8 mouse cellular contexts compared by ENCODE assay signal in genomic region chr16:96468698-96469097, GRCm38 (mm10). TPM values are rescaled to one million over a fixed set of nuclear protein-coding genes. Genes with fewer than 3 reads are reported as not detected.
DNase-seq lines count a peak whose midpoint lies in the region; ATAC-seq and TF ChIP-seq lines count a peak whose summit lies in the region.

No protein-coding gene starts in this region.

- no peaks in the 10 kb centered on the region for H3K27me3 ChIP-seq in embryonic facial prominence, embryonic 14.5 days (replicated peaks; ENCODE audit: control insufficient read depth, insufficient read depth, low read length)
- no peaks in the 10 kb centered on the region; the same call in 1 of the 2 replicates for H3K27me3 ChIP-seq in embryonic facial prominence, embryonic 10.5 days (replicated peaks; ENCODE audit: low read depth, poor library complexity, severe bottlenecking)
- no peaks in the 10 kb centered on the region for H3K27me3 ChIP-seq in heart, postnatal 0 days (ENCODE audit: control insufficient read depth, insufficient read depth, low read length)
- H3K27me3 ChIP-seq in neural tube, embryonic 14.5 days (ENCODE audit: control insufficient read depth, insufficient read depth, low read length) = no peaks in the 10 kb centered on the region

- TF ChIP-seq CTCF in heart, postnatal 0 days (IDR thresholded peaks at IDR 0.05; ENCODE audit: low read depth) = no peak

- H3K4me1 ChIP-seq in embryonic facial prominence, embryonic 14.5 days (ENCODE audit: control insufficient read depth, insufficient read depth, low read length) = peaks cover 6% of the 10 kb centered on the region
- H3K4me1 ChIP-seq in embryonic facial prominence, embryonic 10.5 days = peaks cover 21% of the 10 kb centered on the region
- no peaks in the 10 kb centered on the region for H3K4me1 ChIP-seq in heart, postnatal 0 days (ENCODE audit: control insufficient read depth, insufficient read depth)
- 0 out of 2 replicates have a peak, but pooled peaks cover 6% of the 10 kb centered on the region for H3K4me1 ChIP-seq in neural tube, embryonic 14.5 days (ENCODE audit: control insufficient read depth, insufficient read depth, low read length)

- peak; percentile 72 for ATAC-seq in embryonic facial prominence, embryonic 14.5 days (ENCODE audit: low read depth)
- peak; percentile 57 for ATAC-seq in heart, postnatal 0 days (ENCODE audit: insufficient read depth, low read depth)
- peak; percentile 90 for ATAC-seq in neural tube, embryonic 14.5 days (ENCODE audit: low read depth)
- ATAC-seq in granulocyte monocyte progenitor cell, adult 5-6 weeks (replicated peaks; ENCODE audit: poor library complexity, severe bottlenecking) = no peak

- no peak overlapping the region for H3K4me2 ChIP-seq in embryonic facial prominence, embryonic 14.5 days (ENCODE audit: low read depth, low read length)
- H3K4me2 ChIP-seq in heart, postnatal 0 days (ENCODE audit: low read depth, low read length) = no peak overlapping the region
- H3K4me2 ChIP-seq in neural tube, embryonic 14.5 days (ENCODE audit: low read depth, low read length) = peak overlapping the region; percentile 40; the same call in 1 of the 2 replicates

- no peak for TF ChIP-seq EP300 in heart, postnatal 0 days (IDR thresholded peaks at IDR 0.05; ENCODE audit: low read depth)

- 87% methylated on average over 4 of the region's 4 CpGs for WGBS in embryonic facial prominence, embryonic 14.5 days
- WGBS in embryonic facial prominence, embryonic 10.5 days = 90% methylated on average over 4 of the region's 4 CpGs
- 62% methylated on average over 4 of the region's 4 CpGs for WGBS in heart, postnatal 0 days
- WGBS in neural tube, embryonic 14.5 days = 69% methylated on average over 4 of the region's 4 CpGs

- H3K9me3 ChIP-seq in embryonic facial prominence, embryonic 14.5 days (ENCODE audit: control insufficient read depth, low read length) = no peaks in the 10 kb centered on the region
- no peaks in the 10 kb centered on the region for H3K9me3 ChIP-seq in embryonic facial prominence, embryonic 10.5 days
- H3K9me3 ChIP-seq in heart, postnatal 0 days (replicated peaks; ENCODE audit: control insufficient read depth, low read length) = no peaks in the 10 kb centered on the region
- H3K9me3 ChIP-seq in neural tube, embryonic 14.5 days (ENCODE audit: control insufficient read depth, low read length) = no peaks in the 10 kb centered on the region

- no peaks in the 10 kb centered on the region for H3K36me3 ChIP-seq in embryonic facial prominence, embryonic 14.5 days (ENCODE audit: control insufficient read depth, insufficient read depth, low read length)
- H3K36me3 ChIP-seq in embryonic facial prominence, embryonic 10.5 days (replicated peaks) = no peaks in the 10 kb centered on the region
- no peaks in the 10 kb centered on the region for H3K36me3 ChIP-seq in heart, postnatal 0 days (replicated peaks; ENCODE audit: control insufficient read depth, insufficient read depth, low read length)
- H3K36me3 ChIP-seq in neural tube, embryonic 14.5 days (ENCODE audit: control insufficient read depth, insufficient read depth, low read length) = no peaks in the 10 kb centered on the region

- no peak overlapping the region for H3K4me3 ChIP-seq in embryonic facial prominence, embryonic 14.5 days (ENCODE audit: low read depth, low read length)
- no peak overlapping the region for H3K4me3 ChIP-seq in embryonic facial prominence, embryonic 10.5 days
- no peak overlapping the region for H3K4me3 ChIP-seq in heart, postnatal 0 days (ENCODE audit: low read depth, low read length)
- peak overlapping the region; percentile 18; the same call in 1 of the 2 replicates for H3K4me3 ChIP-seq in neural tube, embryonic 14.5 days (ENCODE audit: low read depth, low read length)

- H3K27ac ChIP-seq in embryonic facial prominence, embryonic 14.5 days (replicated peaks; ENCODE audit: low read depth, low read length) = no peak overlapping the region
- no peak overlapping the region for H3K27ac ChIP-seq in embryonic facial prominence, embryonic 10.5 days (replicated peaks)
- no peak overlapping the region for H3K27ac ChIP-seq in heart, postnatal 0 days (ENCODE audit: low read depth)
- no peak overlapping the region for H3K27ac ChIP-seq in neural tube, embryonic 14.5 days (ENCODE audit: low read depth, low read length)

- no peak overlapping the region for H3K9ac ChIP-seq in embryonic facial prominence, embryonic 14.5 days (ENCODE audit: low read depth, low read length)
- no peak overlapping the region for H3K9ac ChIP-seq in heart, postnatal 0 days (replicated peaks; ENCODE audit: low read depth, low read length)
- H3K9ac ChIP-seq in neural tube, embryonic 14.5 days (replicated peaks; ENCODE audit: low read depth, low read length) = no peak overlapping the region

- peak; percentile 45 for DNase-seq in embryonic facial prominence, embryonic 14.5 days (ENCODE audit: low spot score)
- DNase-seq in embryonic facial prominence, embryonic 10.5 days (ENCODE audit: low spot score) = no peak
- peak; percentile 66 for DNase-seq in adrenal gland, postnatal 14 days
- DNase-seq in heart, postnatal 0 days (ENCODE audit: low spot score) = peak; percentile 10
- peak; percentile 45 for DNase-seq in layer of hippocampus, adult 9-10 months (ENCODE audit: low spot score)
- DNase-seq in thymus, postnatal 36 days = no peak

RNA-seq across cellular contexts. Expression of gene Pcp4, which starts 1.3 kb away (rescaled TPM):
- 29.1 and 32.6 TPM in 2 replicates for polyA plus RNA-seq in embryonic facial prominence, embryonic 14.5 days (2014; fragmentation: Nextera tagmentation; extraction: Ambion mirVana)
- polyA plus RNA-seq in embryonic facial prominence, embryonic 10.5 days (2016; fragmentation: Nextera tagmentation; extraction: Ambion mirVana) = 4.4 and 6.8 TPM in 2 replicates
- total RNA-seq in adrenal gland, postnatal 14 days (2021) = 15.0 and 21.1 TPM in 2 replicates
- total RNA-seq in heart, postnatal 0 days (2014; rRNA removed; ENCODE audit: low replicate concordance) = 6.0 TPM in 1 of 2 replicates, not detected in the other
- 0.51 TPM in 1 of 2 replicates, not detected in the other for polyA plus RNA-seq in heart, postnatal 0 days (2015; fragmentation: Nextera tagmentation; extraction: Ambion mirVana)
- polyA plus RNA-seq in neural tube, embryonic 14.5 days (2014; fragmentation: Nextera tagmentation; extraction: Ambion mirVana) = 296 and 522 TPM in 2 replicates
- not detected in 2 replicates for total RNA-seq in granulocyte monocyte progenitor cell, adult 5-6 weeks (2014; fragmentation: Nextera tagmentation)
- total RNA-seq in granulocyte monocyte progenitor cell, adult 5-6 weeks (2017) = not detected in 2 replicates

RNA-seq across cellular contexts. Expression of gene Itgb2l, which starts 25.3 kb away (rescaled TPM):
- polyA plus RNA-seq in embryonic facial prominence, embryonic 14.5 days (2014; fragmentation: Nextera tagmentation; extraction: Ambion mirVana) = 0.10 TPM in 1 of 2 replicates, not detected in the other
- not detected in 2 replicates for polyA plus RNA-seq in embryonic facial prominence, embryonic 10.5 days (2016; fragmentation: Nextera tagmentation; extraction: Ambion mirVana)
- total RNA-seq in adrenal gland, postnatal 14 days (2021) = 0.23 and 0.30 TPM in 2 replicates
- total RNA-seq in heart, postnatal 0 days (2014; rRNA removed; ENCODE audit: low replicate concordance) = 0.23 TPM in 1 of 2 replicates, not detected in the other
- polyA plus RNA-seq in heart, postnatal 0 days (2015; fragmentation: Nextera tagmentation; extraction: Ambion mirVana) = 0.04 TPM in 1 of 2 replicates, not detected in the other
- polyA plus RNA-seq in neural tube, embryonic 14.5 days (2014; fragmentation: Nextera tagmentation; extraction: Ambion mirVana) = 0.15 TPM in 1 of 2 replicates, not detected in the other
- total RNA-seq in granulocyte monocyte progenitor cell, adult 5-6 weeks (2014; fragmentation: Nextera tagmentation) = 0.60 and 2.8 TPM in 2 replicates
- 5.6 and 5.7 TPM in 2 replicates for total RNA-seq in granulocyte monocyte progenitor cell, adult 5-6 weeks (2017)

Comparison
In these comparisons a context has a peak if more than half of its experiments do, and no peak if none do; other contexts are left out.
1. DNase-seq: peak in embryonic facial prominence, embryonic 14.5 days (single experiment), adrenal gland, postnatal 14 days (single experiment), heart, postnatal 0 days (single experiment) and layer of hippocampus, adult 9-10 months (single experiment); none in embryonic facial prominence, embryonic 10.5 days (single experiment) and thymus, postnatal 36 days (0 of 2).